Mouse (Mus musculus): ENCODE data around the gene Sept9. TPM values are rescaled to one million over a fixed set of nuclear protein-coding genes. Genes with fewer than 3 reads are reported as not detected.
A peak's percentile ranks its signal among the peaks of the same experiment; 100 is the strongest.
"Not testable (repeated sequence)": the region's sequence is repeated elsewhere in the genome, so short reads cannot be mapped to it uniquely, and the experiment has no call there.

Sept9 gene
- total RNA-seq, 1 experiment from 2014 or later: 92.3 TPM

DNA sequence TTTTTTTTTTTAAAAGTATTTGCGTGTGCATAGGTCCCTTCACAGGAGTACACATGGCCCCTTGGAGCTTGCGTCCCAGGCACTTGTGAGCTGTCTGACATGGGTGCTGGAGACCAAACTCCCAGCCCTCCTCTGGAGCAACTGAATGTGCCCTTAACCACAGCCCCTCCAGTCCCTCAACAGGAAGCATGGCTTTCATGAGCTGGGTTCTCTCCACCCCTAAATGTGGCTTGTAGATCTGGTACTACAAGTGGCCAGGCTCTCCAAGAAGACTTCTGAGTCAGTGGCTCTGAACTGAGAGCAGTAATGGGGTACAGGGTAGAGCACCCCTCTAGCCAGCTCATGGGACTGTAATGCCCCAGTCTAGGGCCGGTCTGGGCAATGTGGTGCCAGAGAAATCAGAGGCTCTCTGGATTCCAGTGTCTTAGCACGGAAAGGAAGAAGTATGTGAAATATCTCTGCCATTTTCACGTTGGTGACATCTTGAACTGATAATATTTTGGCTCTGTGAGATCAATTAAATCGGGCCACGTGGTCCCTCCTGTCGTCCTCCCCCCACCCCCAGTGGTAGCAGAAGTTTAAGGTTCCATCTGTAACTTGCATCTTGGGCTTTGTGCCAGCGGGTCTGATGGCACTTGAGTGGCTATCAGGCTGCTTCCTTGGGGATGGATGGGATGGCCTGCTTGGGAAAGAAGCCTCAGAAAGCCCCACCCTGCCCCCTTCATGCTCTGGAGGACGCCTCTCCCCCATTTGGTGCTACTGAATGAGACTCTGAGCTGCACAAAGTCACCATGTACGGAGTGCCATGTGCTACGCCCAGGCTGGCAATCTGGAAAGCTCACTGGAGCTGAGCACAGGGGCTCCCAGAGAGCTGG lies 130.9 kb downstream of the Sept9 start:
- ATAC-seq (ENCODE audit: extremely low read depth, insufficient number of reproducible peaks, low FRiP score, poor library complexity, severe bottlenecking): no peak

DNA sequence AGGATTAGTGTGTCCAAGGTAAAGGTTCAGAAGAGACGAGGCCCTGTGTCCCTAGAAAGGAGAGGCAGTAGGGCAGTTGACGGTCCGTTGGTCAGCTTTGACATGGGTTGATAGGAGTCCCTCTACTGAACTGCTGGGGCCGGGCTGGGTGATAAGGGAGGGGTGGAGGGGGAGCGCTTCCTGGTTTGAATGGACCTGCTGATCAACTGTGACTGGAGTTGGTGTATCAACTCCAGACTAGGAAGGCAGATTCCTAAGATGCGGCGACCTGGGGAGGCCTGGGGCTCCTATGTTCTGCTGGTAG lies 131.4 kb downstream of the Sept9 start:
- no peak for ATAC-seq (ENCODE audit: extremely low read depth, insufficient number of reproducible peaks, low FRiP score, poor library complexity, severe bottlenecking)

DNA sequence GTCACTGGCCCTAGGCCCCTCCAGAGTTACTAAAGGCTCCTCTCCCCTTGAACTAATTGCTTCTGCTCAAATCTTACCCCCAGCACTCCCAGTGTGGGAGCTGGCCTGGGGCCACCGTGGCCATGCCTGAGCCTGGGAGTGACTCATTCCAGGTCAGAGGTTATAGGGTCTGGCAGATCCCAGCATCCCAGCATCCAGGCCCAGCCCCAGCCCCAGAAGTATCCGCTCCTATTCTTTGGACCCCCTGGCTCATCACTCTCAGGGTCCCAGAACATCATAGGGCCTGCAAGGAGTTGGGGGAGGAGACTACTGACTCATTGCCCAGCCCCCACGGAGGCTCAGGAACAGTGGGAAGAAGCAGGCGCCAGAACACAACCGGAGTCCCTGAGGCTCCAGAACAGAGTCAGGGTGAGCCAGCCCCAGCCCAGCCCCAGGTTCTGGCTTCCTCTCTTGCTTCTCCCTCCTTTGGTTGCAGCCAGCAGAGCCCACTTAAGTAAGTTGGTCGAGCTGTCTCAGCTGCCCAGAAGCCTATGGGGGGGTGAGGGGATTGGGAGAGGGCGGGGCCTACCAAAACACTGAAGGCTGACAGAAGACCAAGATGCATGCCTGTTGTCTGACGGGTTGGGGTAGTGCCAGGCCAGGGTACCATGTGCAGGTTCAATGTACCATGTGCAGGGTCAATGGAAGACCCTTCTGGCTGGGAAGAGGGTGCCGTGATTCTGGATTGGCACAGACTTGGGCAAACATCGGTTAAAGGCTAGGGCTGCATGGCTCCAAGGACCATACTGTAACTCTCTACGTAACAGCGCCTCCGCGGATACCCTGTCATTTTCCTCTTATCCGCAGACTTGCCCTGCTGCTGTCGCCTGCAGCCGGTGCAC lies 132.1 kb downstream of the Sept9 start:
- ATAC-seq (ENCODE audit: extremely low read depth, insufficient number of reproducible peaks, low FRiP score, poor library complexity, severe bottlenecking): no peak

DNA sequence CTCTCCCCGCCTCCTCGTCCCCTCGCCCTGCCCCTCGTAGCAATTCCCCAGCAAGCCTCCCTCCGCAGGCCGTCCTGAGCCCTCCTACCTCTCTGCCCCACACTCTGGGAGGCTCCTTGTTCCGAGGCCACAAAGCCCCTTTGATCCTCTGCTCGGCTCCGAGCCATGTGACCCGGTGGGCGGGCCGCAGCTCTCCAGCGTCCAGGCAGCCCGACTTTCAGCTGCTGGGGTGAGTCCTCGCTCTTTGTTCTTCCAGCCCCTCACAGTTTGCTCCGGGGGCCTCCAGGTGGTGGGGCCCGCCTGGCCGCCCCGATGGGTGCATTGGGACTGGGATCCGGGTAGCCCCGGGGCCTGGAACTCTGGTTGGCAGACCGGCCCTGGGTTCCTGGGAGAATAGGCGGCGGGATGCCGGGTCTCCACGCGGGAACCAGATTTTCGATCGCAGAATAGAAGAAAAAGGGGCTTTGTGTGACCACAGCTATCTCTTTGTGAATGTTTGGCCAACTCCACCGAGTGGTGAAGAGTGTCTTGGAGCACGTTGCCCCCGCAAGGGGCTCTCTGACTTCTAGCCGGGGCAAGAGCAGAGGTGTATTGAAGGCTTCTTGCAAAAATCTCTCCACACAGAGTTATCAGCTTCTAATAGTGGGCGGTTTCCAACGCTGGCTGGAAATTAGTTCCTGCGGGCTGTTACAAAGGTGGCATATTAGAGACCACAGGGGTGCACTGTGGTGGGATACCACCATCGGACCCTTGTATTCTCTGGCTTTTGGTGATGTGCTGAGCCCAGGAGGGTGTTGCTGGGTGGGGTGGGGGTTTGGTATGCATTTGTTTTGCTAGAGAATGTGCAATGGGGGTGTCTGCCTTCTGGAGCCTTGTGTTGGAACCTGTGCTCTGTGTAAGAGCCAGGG lies 133.0 kb downstream of the Sept9 start:
- no peak for ATAC-seq (ENCODE audit: extremely low read depth, insufficient number of reproducible peaks, low FRiP score, poor library complexity, severe bottlenecking)

DNA sequence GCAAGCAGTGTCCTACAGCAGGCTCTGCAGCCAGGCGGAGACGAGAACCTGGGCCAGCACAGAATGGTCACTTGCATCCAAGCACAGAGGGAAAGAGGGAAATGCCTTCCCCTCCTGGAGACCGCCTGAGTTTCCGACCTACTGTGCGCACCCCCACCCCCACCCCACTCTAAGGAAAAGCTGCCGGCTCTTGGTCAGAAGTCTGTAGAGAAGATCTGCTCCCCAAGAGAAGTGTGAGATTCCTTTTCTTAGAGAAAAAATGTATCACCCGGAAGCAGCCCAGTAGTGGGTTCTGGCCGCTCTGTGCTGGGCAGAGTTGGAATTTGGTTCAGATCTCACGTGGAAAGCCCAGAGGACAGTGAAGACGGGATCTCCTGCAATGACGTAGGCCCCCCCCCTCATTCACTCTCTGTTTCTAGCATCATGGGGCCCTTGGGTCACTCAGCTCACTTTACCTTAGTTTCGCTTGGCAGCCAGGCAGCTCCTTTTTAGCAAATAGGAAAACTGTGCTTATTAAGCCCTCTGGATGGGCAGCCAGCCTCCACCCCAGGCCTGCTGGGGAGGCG lies 133.8 kb downstream of the Sept9 start:
- no peak for ATAC-seq (ENCODE audit: extremely low read depth, insufficient number of reproducible peaks, low FRiP score, poor library complexity, severe bottlenecking)

DNA sequence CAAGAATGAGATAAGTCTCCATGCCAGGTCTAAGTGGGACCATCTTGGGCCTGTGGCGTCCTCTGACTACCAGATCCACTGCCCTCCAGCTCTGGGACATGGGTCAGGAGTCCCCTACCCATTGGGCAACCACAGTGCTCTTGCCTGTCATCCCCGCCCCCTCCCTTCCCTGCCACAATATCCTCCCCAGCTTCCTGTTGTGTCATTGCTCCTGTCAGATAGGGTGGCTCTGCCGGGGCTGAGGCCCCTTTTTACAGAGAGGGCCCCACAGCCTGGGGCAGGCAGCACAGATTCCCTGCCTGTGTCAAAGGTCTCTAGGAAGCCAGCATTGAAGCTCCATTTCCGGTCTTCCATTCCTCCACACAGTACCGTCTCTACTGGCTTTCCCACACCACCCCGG lies 134.6 kb downstream of the Sept9 start:
- peak; percentile 69 for ATAC-seq (ENCODE audit: extremely low read depth, insufficient number of reproducible peaks, low FRiP score, poor library complexity, severe bottlenecking)

DNA sequence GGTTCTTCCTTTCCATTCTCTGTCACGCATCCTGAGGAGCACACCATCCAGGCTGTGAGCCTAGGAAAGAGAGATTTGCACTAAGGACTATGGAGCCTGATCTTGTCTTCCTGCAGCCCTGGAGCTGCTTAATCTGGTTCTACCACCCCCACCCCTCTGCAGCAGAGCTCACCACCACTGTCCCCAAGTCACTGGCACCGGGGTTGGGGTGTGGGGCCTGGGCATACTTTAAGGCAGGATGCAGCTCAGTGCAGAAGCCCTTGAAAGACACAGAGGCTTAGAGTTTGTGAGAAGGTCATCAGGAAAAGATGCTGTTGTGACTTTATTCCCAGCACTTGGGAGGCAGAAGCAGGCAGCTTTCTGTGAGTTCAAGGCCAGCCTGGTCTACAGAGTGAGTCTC lies 135.7 kb downstream of the Sept9 start:
- ATAC-seq (ENCODE audit: extremely low read depth, insufficient number of reproducible peaks, low FRiP score, poor library complexity, severe bottlenecking): no peak

DNA sequence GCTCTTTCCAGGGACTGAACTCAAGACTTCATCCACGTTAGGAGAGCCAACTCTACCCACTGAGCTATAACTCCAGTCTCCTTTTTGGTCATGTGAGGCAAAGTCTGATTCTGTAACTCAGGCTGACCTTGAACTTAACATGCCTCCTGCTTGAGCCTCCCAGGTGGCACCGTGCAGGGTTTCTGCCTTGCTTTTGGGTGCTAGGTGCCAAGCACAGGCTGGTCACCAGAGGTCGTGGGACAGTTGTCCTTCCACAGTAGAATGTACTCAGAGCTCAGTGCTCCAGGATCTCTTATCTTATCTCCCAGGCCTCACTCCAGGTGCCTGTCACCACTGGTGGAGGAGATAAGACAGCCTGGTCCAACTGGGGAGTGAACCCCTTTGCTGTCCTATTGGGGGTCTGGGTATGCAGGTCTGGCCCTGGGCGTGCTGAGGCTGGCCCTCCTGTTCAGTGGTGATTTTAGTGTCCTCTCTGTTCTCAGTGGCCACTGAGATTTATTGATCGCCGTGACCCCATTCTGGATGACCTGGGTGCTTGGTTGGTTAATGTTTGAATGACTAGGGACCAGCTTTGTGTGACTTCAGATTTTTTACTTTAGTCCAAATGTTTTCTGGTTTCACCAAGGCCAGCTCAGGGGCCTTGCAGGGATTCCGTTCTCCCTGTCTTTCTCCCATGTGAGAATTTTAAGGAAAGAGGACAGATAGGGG lies 136.8 kb downstream of the Sept9 start:
- ATAC-seq (ENCODE audit: extremely low read depth, insufficient number of reproducible peaks, low FRiP score, poor library complexity, severe bottlenecking): no peak

DNA sequence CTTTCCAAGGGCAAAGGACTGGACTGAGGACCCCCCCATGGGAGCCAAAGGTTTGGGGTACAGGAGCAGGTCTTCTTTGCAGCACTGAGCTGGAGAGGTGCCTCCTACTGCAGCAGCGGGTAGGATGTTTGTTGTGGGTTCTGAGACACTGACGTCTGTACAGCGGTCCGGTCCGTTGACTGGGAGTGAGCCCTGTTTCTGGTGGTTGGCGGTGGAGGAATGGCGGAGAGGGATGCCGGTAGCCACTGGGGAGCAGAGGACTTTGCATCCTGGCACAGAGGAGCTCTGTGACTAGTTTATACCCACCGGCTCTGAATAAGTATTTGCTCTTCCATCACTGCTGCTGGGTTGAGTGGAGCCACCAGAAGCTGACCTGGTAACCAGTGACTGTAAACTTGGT lies 138.3 kb downstream of the Sept9 start:
- ATAC-seq (ENCODE audit: extremely low read depth, insufficient number of reproducible peaks, low FRiP score, poor library complexity, severe bottlenecking): no peak

DNA sequence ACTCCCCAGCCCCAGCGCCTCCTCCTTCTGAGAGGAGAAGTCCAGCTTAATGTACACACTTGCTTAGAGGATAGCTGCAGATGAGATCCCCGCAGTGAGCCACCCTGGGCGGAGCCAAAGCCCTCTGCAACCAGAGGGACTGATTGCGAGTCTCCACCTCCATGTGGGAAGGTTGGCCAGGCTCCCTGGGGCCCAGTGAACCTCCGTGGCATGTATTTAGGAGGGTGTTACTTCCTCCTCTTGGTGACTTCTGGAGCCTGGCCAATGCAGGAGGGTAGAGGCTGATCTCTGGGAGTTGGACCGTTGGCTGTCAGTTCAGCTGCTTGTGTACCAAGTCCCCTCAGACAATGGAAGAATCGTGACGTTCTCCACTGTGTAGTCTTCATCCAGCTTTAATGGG lies 139.0 kb downstream of the Sept9 start:
- ATAC-seq (ENCODE audit: extremely low read depth, insufficient number of reproducible peaks, low FRiP score, poor library complexity, severe bottlenecking): peak; percentile 7; the same call in 1 of the 2 replicates

DNA sequence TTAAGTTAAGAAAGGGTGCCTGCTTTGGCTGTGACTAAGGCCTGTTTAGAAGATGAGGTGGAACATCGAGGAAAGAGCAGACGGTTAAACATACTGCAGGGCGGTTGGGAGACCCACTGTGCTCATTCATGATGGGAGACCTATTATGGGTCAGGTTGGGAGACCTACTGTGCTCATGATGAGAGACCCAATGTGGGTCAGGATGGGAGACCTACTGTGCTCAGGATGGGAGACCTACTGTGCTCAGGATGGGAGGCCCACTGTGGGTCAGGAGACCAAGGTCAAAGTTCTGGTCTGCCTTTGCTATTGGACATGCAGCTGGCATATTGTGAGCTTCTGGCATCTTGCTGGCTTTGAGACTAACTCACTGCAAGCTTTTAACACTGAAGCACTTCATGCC lies 139.6 kb downstream of the Sept9 start:
- no peak for ATAC-seq (ENCODE audit: extremely low read depth, insufficient number of reproducible peaks, low FRiP score, poor library complexity, severe bottlenecking)

DNA sequence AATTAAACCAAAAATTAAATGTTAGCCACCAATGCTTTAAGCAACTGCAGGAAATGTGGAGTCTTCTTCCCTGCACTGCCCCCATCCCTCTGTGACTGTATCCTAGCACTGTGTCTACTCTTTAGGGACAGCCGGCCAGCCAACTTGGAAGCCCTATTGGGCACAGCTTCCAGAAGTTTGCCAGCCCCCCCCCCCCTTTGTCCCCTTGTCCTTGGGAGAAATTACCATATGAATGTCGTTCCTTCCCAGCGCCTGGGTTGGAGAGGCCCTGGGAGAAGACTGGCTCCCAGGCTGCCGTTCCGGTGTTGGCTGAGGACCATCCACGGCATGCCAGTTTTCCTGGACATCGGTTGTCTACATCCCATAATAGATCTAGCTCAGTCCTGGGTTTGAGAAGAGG lies 141.8 kb downstream of the Sept9 start:
- no peak for ATAC-seq (ENCODE audit: extremely low read depth, insufficient number of reproducible peaks, low FRiP score, poor library complexity, severe bottlenecking)

DNA sequence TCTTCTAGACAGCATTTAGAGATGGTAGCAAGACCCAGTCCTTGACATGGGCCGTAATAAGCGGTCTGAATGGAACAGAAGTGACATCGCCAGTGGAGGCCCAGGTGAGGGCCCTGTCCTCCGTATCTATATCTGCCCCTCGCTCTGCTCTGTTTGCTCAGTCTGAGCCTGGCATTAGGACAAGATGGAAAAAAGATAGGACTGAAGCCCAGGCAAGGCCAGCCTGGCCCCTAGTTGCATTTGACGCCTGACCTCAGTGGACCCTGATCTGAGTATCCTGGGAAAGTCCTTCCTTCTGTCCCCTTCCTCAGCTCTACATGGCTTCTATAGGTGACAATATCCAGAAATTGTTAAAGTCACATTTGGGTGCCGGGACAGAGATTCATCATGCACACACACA lies 142.6 kb downstream of the Sept9 start:
- no peak for ATAC-seq (ENCODE audit: extremely low read depth, insufficient number of reproducible peaks, low FRiP score, poor library complexity, severe bottlenecking)

DNA sequence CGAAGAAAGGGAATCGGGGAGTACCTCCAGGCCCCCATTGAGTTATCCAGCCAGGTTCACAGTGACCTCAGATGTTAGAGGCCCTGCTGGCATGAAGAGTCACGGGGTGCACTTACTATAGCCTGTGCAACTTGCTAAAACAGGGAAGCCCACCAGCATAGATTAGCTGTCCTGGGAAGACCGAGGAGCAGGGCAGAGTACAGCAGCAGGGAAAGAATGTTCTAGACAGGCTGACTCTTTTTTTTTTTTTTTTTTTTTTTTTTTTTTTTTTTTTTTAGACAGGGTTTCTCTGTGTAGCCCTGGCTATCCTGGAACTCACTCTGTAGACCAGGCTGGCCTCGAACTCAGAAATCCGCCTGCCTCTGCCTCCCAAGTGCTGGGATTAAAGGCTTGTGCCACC lies 143.0 kb downstream of the Sept9 start:
- not testable (repeated sequence) for ATAC-seq (ENCODE audit: extremely low read depth, insufficient number of reproducible peaks, low FRiP score, poor library complexity, severe bottlenecking)

DNA sequence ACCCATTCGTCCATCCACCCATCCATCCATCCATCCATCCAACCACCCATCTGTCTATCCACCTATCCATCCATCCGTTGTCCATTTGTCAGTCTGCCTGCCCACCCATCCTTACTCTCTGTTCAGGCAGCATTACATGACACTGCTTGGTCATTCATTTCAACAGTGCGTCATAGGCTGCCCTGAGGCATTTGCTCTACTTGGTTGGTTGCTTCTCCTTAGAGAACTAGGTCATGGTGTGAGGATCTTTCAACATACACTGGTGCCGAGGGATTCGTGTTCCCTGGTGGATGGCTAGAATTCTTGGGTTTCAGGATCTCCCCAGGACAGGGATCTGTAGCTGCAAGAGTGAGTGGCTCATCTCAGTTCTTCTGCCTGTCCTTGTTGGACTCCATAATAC lies 144.3 kb downstream of the Sept9 start:
- ATAC-seq (ENCODE audit: extremely low read depth, insufficient number of reproducible peaks, low FRiP score, poor library complexity, severe bottlenecking): no peak

DNA sequence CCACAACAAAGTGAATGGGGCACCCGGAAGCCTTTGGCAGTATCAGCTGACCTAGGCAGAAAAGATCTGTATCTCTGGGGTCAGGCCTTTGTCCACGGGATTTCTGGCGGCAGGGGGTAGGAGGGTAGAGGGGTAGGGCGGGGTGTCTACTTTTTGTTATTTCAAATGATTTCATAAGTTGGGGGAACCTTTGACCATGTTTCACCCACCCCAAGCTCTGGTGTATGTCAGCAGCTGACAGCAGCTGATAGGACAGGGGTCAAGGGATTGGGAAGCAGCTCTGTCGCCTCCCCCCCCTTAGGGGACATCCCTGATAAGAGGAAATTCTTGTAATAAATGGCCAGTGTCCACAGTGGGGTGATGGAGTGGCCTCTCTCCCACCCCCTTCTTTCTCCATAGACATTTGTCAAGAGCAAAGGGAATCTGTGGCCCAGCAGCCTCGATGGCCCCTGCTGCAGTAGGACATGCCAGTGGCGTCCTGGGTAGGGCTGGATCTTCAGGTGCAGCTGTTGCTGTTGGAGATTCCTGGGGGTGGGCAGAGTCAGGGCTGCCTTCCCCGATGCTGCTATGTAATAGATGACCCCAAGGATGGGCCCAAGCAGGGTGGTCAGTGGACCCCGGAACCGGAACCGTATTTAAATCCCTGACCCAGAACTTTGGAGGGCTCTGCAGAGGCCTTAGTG lies 145.0 kb downstream of the Sept9 start:
- ATAC-seq (ENCODE audit: extremely low read depth, insufficient number of reproducible peaks, low FRiP score, poor library complexity, severe bottlenecking): no peak

DNA sequence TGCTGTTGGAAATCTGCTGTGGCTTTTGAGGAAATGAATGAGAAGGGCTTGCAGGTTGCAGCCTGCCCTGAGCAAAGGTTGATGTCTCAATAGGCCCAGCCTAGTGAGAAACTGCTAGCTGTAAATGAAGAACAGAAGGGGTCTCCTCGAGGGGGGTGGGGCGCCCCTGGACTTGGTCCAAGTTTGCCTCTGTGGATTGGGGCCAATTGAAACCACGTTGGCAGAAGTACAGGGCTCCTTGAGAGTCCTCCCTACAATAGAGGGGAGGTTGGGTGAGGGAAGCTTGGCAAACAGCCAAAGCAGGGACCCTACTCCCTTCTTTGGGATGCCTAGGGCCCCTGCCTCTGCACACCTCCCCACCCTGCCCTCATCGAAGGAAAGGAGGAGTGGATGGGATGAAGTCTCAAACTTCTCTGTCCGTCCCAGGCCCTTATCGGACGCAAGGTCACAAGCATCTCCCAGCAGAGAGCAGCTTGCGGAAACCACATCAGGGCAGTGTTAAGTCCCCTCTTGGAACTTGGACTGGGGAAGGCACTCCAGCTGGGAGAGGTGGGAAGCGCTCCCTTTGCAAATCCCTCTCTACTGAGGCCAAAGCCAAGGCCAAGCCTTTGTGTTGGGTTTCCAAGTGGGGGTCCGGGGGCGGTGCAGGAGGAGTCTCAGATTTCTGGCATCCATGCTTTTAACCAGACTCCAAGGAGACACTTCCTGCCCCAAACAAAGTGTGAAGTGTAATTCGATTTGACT lies 145.7 kb downstream of the Sept9 start:
- no peak for ATAC-seq (ENCODE audit: extremely low read depth, insufficient number of reproducible peaks, low FRiP score, poor library complexity, severe bottlenecking)
